Mouse (Mus musculus) retina, postnatal 7 days (tissue): ENCODE measurements around the gene Dld.

ENCODE experiments used
- DNase-seq: peaks from one replicate; pipeline ENCODE4 v3.0.0-alpha.2; 2012; ENCODE audit warnings: low read depth, low spot score

Dld gene

DNA sequence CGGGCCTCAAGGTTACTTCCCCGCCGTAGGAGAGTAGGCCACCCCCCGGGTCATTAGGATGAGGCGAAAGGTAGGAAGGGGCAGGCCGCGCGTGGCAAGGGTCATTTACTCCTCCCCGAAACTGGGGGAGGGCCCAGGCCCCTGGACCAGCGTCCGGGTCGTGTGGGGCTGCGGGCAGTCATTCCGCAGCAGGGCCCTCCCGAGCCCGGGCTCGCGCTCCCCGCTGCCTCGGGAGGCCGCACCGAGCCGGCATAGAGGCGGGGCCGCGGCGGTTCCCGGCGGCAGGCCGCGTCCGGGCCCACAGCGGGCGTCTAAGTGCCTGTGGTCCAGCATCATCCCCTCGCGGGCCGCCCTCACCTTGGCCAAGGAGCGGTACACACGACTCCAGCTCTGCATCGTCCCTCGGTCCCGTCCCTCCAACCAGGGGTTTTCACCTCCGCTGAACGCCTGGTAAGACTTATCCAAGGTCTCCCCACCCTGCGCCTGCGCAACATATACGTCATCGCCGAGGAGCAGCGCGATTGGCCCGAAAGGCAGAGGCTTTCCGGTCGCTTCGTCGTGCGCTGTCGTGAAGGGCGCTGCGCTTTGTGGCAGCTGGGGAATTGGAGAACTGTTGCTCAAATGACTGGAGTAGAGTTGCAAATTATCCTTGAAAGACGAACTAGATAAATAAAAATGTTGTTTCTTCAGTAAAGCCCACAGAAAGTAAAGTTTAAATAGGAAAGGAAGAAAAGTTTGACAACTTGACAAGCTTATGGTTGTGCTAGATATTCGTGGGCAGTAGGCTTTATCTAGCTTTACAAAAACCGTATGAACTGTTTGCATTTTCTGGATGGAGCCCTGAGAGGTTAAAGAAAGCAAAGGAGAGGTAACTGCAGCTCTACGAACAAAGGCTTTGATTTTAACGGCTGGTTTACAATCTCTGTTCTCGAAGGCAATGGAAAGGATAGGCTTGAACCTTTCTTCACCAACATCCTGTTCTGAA lies at the start of gene Dld:
Gene Dld (minus strand): TSS at position 510 of the 985 bp plus-strand sequence.
- peak; percentile 94 for DNase-seq

DNA sequence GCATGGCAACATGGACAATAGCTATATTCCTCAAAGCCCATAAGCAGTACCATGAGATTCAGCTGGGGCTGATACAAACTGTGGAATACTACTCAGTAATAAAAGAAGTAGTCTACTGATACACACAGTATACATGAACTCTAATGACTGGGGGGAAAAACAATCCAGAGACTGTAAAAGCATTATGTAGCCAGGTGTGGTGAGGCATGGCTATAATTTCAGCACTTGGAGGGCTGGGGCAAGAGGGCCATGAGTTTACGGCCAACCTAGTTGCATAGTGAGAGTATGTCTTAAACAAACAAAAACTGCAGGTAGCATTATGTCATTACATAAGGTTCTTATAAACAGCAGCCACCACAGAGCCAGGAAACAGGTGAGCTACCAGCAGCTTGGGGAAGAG lies 49.6 kb upstream of the Dld start:
- no peak for DNase-seq

DNA sequence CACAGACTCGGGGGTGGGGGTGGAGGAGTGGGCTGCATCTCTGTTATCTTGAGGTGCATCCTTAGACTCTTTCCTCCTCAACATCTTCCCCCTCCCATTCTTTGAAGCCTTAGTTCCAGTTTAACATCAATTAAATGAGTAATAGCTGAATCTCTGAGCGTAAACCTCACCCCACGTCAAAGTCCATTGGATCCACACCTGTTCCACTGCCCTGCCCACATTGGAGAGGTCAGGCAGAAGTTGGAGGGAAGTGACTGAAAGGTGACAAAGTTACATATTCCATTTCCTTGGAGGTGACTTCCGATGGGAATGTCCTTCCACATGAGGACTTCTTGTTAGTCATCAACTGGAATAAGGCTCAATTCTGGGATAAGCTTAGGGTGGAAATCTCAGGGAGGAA lies 46.5 kb upstream of the Dld start:
- no peak for DNase-seq

DNA sequence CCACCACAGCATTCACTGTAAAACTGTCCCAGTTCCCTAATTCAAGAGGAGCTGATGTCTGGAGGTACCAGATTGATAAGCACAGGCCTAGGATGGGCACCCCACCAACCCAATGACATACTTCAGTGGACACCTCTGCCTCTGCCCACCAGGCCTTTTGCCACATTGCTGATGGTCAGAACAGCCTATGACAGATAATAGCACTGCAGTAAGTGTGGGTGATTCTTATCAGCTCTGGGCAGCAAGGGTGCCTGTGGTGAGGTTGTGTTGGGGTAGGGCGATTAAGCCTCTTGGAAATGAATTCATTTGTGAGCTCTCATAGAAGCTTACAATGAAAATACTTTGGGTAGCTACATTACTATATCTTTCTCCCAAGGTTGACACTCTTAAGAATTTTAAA lies 44.6 kb upstream of the Dld start:
- DNase-seq, result no peak

DNA sequence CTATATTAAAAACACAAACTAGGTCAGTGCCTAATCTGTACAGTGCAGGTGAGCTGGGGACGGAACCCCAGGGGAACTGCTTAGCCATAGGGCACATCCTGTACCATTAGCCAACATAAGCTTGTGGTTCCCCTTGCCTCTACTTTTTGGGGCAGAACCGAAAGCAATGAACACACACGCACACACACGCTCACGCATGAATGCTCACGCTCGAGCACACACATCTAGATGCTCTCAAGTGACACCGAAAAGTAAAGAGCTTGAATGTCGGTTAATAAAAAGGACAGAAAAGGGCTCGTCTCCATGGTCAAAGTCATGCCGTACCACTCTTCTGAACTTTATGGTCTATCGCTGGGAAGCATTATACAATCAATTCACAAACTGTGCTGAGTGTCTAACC lies 40.4 kb upstream of the Dld start:
- DNase-seq, result no peak

DNA sequence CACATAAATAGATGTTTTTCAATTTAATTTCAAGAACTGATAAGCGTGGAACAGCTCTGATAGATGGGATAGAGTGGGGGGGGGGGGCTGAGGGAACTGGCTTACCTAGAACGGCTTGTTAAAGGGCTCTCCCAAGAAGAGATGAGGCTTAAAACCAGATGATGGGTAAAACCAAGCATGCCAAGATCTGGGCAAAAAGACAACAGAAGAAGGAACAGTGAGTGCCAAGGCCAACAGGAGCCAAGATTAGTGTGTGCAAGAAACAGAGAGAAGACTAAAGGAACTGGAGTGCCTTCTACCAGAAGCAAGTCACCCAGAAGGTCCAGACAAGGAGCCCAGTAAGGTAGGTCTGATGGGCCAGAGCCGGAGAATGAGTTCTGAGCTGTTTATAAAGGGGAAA lies 39.3 kb upstream of the Dld start, which contains the start of gene Slc26a3:
Gene Slc26a3 (plus strand): TSS at position 301 of the 400 bp plus-strand sequence.
- DNase-seq, result no peak

DNA sequence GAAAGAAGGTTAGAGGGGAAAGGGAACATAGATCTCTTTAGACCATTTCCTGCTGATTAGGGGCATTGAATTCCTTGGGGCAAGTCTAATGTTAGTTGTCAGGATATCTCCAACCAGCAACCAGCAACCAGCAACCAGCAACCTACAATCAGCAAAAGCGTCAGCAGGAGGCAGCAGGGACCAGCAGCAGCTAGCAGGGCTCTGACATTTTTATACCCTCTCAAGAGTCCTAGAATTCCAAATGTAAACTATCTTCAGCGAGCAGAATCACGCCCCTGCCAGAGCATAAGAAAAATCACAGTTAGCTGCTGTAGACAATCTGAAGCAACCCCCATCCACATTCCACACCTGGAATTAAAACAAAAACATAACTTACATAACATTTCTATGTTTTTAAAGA lies 36.0 kb upstream of the Dld start:
- no peak for DNase-seq

DNA sequence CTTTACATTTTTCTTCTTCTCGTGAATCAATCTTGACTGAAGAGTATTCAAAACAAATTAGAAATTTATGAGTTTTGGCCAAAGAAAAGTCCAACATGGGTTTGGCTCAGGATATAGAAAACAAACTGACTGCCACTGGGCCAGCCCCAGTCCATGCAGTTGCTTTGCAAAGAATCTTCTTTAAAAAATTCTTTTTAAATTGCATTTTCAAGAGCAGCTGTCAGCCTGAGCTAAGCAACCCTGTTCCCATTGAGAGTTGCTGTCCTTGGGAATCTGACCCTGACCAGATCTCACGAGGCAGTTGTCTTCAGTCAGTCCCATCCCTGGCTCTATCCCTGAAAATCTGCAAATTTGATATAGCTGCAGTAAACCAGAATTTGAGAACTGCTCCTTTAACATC lies 31.2 kb upstream of the Dld start:
- DNase-seq, result no peak

DNA sequence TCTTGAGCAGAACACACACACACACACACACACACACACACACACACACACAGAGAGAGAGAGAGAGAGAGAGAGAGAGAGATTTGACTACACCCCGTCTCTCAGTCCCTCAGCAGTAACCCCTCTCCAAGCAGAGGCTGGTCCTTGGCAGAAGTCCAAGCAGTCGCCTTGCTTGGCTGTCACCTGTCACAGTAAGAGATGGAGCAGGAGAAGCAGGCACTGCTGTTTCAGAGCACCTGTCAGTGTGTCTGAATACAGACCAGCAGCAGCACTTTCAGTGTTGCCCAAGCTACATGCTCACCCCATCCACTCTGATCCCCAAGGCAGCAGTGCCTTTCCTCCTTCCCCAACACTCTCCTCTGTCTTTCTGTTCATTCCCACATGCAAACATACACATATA lies 29.6 kb upstream of the Dld start:
- no peak for DNase-seq

DNA sequence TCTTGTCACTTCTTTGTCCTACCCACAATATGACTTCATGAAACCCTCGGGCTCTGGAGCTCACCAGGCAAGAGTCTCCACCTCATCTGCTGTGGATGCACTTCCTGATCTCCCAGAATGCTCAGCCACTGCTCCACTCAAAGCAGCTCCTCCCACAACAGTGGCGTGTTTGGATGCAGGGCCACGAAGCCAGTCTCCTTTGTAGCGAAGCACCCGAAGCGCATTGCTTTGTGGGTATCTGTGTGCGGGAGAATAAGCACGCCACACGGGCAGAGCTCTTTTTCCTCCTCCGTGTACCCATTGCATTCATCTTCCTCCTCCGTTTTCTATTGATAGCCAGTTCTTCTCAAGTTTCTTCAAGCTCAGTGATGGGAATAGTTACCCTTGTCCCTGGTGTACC lies 26.0 kb upstream of the Dld start:
- no peak for DNase-seq

DNA sequence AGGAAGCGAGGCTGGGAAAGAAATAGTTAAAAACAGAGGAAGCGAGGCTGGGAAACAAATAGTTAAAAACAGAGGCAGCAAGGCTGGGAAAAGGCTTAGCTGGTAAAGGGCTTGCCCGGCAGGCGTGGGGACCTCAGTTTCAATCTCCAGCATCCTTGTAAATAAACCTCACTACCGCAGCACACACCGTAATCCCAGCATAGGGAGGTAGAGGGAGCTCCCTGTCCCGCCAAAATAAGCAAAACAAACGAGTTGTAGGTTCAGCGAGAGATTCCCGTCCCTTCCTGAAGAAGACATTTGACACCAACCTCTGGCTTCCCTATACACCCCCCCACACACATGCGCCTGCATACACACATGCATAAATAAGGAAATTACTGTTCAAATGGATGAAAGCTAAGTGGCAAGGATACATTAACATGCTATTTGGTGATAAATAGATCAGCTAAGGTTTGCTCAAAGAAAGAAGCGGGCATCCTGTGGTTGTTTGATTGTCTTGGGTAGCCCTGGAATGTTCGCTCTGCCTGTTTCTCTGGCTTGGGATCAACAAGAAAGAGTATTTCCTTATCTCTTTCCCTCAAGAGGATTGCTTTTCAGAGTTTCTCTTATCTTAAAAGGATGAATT lies 25.2 kb upstream of the Dld start:
- no peak for DNase-seq

DNA sequence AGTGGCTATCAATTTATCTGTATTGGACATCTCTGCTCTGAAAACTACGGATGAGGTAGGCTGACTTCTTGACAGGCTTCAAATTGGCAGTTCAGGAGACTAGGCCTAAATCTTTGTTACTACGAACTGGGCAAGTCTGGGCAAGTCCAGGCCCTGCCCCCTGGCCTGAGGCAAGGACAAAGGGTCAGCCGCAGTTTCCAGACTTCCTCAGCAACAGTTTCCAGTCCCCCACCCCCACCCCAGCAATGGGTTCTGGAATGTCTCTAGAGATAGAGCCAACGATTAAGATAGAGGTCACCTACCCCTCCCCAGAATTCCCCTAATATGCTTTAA lies 24.0 kb upstream of the Dld start:
- no peak for DNase-seq

DNA sequence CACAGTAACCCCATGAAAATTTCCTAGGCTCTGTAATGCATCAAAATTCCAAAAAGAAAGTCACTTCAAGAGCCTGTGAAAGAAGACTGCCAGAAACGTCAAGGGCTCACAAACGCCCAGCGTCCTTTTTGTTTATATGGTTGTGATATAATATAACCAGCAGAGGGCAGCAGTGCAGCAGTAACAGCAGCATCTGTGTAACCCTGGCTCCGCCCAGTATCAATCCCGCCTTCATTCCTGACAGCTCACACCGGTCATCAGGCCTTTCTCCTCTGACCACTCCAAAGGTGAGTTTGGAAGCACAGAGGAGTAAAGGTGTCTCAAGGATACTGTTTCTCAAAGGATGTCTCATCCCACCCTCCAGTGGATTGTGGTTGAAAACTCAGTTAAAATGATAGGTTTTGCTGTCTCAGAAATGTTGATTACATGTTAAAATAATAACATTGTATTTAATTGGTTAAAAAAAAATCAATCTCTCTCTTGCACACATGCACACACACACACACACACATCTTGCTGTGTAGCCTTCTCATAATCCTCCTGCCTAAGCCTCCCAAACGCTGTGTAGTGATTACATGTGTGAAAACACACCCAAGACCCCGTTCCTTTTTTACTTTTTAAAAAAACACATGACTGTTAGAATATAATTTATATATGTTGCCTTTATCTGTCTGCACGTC lies 23.5 kb upstream of the Dld start:
- peak; percentile 70 for DNase-seq

DNA sequence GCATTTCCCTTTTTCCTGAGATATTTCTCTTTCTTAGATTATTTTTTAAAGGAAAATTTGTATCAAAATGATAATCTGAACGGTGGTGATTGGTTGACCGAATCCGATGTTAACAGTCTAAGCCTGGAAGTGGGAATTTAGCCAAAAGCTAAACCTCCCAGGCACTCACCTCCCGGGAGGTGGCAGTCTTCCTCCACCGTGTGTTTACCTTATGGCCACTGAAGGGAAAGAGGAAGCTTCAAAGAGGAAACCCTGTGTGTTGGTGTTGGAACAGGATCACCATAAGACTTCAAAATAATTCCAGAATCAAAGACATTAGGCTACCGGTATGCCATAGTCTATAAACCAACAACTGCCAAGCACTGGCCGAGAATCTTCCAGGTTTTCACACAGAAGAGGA lies 18.4 kb upstream of the Dld start:
- DNase-seq, result no peak

DNA sequence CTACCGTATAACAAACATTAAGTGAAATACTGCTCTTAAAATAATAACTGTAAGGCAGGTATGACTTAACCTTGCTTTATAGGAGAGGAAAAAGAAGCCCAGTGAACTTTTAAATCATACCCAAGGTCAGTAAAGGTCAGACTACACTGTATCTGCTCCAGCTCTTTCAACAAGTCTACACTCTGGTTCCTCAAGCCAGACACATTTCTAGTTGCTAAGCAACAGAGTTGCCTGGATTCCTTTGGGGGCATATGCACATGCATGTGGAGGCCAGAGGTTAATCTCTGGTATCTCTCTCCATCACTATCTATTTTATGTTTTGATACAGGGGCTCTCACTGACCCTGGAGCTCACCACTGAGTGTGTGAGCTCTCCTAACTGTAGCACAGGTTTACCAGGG lies 17.9 kb upstream of the Dld start:
- no peak for DNase-seq

DNA sequence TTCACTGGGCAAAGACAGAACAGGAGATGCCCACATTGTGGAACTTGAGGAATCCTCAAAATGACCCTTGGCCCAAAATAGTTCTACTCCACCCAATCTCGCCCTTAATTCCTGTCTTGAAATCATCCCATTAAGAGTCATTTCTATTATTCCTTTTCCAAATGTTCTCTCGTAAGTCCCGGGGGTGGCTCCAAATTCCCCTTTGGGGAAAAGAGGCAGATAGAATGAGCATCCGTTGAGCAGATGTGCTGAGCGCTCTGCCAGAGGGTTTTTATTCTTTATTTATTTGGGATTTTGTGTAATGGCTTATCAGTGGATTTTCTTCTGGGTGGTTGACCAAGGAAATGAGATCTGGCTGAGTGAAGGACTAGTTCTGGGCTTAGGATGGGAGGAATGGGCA lies 16.5 kb upstream of the Dld start:
- DNase-seq, result no peak

DNA sequence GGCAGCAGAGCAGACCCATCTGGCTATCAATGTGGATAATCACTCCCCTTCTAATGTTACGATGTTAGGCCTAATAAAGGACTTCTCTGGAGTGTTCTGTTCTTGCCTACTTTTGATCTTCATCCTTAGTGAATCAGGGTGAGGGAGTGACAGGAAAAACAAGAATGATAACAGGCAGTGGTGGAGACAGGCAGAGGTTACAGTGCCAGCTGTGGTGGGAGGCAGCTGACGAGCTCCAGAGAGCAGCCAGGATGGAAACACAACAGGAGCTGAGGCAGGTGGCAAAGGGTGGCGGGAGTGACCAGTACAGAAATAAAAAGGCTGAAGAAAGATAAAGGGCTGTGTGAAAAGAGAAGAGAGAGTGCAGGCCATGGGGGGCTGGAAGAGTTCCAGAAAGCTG lies 15.2 kb upstream of the Dld start:
- no peak for DNase-seq

DNA sequence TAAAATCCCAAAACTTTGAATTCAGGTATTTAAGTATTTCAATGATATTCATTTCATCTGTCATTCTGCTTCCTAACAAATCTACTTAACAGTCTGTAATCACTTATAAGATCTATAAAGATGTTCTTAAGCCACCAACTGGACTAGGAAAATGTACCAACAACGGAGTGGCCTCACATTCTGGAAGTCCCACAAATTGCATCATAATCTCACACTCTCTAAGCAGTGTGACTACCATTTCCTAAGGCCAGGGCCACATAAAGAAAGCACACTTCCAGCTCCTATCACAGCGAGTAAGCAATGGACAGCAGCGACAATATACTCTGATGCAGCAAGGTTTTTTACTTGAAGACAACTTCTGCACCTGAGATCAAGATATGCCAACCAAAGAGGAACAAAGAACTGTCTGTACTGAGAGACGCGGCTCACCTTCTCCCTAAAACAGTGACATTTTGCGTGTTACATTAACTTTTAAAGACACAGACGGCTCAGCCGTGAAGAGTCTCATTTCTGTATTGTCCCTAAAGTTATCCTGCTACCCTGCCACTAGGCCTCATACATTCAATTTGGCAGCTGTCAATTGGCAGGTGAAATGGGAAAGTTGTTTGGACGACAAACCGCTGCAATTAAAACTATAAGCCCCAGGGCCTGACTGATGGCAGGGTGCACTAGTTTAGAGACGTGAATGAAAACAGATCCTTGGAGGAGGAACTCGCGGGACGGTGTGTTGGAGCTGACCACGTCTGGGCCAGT lies 886 bp downstream of the Dld start:
- no peak for DNase-seq

DNA sequence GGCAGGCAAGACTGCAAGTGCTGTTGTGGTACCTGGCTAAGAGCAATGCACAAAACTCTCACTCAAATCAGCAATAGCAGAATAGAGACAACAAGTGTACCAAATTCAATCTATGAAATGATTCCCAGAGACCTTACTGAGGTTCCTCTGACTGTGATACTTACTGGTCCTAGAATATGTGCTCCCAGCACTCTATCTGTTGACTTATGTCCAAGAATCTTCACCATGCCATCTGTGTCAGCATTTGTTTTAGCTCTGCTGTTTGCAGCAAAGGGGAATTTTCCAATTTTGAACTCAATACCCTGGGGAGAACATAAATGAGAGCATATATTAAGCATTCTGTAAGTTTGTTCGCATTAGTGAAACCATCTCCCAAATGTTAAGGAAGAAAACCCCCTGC lies 18.0 kb downstream of the Dld start:
- no peak for DNase-seq

DNA sequence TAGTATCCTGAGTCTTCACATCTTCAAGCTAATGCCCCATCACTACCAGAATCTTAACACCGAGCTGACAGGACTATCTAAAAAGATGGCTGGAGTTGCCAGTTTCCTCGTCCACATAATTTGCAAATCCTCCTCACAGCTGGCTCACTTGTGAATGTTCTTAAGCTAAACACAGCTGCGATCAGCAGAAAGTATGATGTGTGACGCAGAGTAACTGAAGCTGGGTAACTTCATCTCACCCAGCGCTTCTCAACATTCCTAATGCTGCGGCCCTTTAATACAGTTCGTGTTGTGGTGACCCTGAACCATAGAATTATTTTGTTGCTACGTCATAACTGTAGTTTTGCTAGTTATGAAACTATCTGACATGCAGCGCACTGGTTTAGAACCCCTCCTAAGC lies 24.1 kb downstream of the Dld start:
- DNase-seq, result no peak

DNA sequence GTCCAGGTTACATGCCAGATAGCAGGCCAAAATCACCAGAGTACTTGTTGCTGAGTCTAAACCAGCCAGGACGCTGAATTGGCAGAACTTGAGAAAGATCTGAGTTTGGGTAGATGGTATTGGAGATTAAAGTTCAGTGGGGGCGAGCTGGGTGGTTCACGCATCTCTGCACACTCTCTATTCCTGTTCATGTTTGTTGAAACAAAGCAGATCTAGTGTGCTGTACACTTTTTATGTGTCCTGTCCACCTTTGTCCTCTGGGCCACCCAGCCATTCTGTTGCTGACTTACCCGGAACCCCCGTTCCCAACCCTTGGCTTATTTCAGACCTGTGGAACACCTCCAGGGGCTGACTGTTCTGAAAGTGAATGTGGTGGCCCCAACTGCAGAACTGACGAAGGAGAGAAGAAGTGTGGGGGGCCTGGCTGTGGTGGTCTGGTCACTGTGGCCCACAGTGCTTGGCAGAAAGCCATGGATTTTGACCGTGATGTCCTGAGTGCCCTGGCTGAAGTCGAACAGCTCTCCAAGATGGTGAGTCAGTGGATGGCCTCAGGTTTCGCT lies 28.0 kb downstream of the Dld start:
- no peak for DNase-seq

DNA sequence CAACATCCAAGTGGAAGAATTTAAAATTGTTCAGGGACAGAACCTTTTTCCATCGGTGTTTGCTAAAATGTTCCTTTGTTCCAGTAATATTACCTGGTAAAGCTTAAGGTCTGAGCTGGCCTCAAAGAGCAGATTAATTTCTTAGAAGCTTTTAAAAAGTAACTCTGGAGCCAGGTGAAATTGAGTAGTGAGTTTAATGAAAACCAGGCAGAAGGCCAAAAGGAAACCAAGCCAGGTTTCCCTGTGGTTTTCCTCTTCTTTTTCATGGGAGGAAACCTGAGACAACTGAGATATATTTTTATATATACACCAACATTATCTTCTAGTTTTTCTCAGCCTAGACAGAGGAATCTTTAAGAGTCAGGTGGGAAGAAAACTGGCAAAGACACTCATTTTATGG lies 29.7 kb downstream of the Dld start:
- no peak for DNase-seq
